Mouse (Mus musculus): ENCODE measurements at regions not wholly inside any gene's neighbourhood (a gene's known extent, or its start where the extent isn't known, plus 50 kb on each side); places are given as distances from the start of the nearest gene placed in this dataset.

DNA sequence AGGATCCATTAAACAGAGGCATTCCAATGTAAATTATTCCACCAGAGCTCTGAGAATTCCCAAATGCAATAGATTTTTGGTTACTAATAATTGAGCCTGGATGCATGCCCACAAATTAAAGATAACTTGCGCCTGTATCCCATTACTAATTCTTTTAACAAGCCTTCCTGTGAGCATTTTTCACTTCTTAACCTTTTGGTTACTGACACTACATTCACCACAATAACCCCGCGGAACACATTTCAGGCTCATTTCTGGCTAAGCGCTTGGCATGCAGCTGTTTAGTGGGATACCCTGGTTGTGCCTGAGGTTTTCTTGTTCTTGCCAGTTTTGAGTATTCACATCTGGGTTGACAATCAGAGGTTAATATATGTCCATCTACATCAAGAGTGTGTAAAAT, 429.1 kb downstream of the Adgrl2 start:
- Histone ChIP-seq H3K4me3 (ENCODE audit: low read depth, low read length) (no peak overlapping the region), H3K4me2 (ENCODE audit: low read depth, low read length) (no peak overlapping the region), H3K27ac (replicated peaks; ENCODE audit: low read depth, low read length) (no peak overlapping the region), H3K9me3 (ENCODE audit: control insufficient read depth, low read length) (no peaks in the 10 kb centered on the region), H3K9ac (ENCODE audit: low read depth, low read length) (no peak overlapping the region), H3K36me3 (ENCODE audit: control insufficient read depth, insufficient read depth, low read length) (no peaks in the 10 kb centered on the region), H3K27me3 (replicated peaks; ENCODE audit: control insufficient read depth, insufficient read depth, low read length) (no peaks in the 10 kb centered on the region), H3K4me1 (ENCODE audit: control insufficient read depth, insufficient read depth, low read length) (peaks cover 4% of the 10 kb centered on the region; the same call in 1 of the 2 replicates)
- 53% methylated on average over 4 of the region's 4 CpGs for WGBS
- DNase-seq (ENCODE audit: low spot score), result peak; percentile 68
- ATAC-seq (ENCODE audit: low read depth), result no peak

DNA sequence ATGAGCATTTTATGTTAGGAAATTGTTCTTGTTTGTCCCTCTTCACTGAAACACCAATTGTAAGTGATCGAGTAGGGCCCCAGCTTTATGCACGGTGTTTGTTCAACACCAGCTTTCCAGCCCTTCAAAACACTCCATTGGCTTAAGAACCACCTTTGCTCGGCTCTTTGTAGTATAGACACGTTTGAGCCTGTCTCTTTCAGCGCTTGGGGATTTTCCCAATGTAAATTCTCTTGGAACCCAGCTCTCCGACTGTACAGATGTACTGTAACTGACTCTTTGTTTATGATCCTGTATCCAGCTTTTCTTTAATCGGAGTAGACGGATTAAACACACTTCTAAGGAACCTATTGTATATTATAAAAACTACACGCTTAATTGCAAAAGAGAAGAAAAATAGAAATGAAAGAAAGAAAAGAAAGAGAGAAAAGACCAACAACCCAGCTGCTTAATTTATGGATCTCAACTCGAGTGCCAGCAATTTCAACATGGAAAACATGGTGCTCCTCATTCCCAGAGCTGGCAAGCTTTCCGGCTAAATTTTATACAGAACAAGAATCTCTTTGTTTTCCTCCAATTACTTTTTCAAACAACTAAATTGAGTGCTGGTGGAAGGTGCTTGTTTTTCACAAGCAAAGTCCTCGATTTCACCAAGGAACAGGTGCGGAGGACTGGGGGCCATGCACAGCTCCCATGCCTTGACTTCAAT, 430.4 kb downstream of the Adgrl2 start:
- H3K4me3 ChIP-seq (ENCODE audit: low read depth, low read length), result no peak overlapping the region

DNA sequence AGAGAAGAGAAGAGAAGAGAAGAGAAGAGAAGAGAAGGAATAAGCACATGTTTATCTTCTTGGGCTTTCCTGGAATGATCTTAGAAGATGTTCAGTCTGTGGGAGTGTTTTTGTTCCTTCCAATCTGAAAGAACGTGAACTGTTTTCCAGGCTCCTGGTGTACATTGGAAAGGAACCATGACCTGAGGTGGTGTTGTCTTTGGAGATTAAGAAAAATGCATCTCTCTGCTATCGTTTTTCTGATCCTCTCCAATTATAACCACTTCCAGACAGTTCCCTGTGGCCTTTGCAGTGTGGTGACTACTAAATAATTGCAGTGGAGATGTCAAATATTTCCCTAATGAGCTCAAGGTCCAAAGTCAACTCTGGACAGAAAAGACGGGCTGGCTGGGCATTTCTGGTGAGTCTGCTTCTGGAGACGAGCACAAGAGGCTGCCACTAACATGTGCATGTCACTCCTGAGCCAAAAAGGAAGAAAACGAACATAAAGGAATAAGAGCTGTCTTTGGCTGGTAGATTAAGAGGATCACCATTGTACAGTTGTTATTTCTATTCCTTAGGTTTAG, 431.7 kb downstream of the Adgrl2 start:
- no peaks in the 10 kb centered on the region for H3K9me3 ChIP-seq (ENCODE audit: control insufficient read depth, low read length)
- H3K36me3 ChIP-seq (ENCODE audit: control insufficient read depth, insufficient read depth, low read length), result no peaks in the 10 kb centered on the region
- H3K4me1 ChIP-seq (ENCODE audit: control insufficient read depth, insufficient read depth, low read length), result peaks cover 4% of the 10 kb centered on the region; the same call in 1 of the 2 replicates
- no peak for ATAC-seq (ENCODE audit: low read depth)
- DNase-seq (ENCODE audit: low spot score), result no peak
- H3K4me2 ChIP-seq (ENCODE audit: low read depth, low read length), result no peak overlapping the region
- H3K4me3 ChIP-seq (ENCODE audit: low read depth, low read length), result no peak overlapping the region
- H3K9ac ChIP-seq (ENCODE audit: low read depth, low read length), result no peak overlapping the region
- H3K27ac ChIP-seq (replicated peaks; ENCODE audit: low read depth, low read length), result no peak overlapping the region
- no peaks in the 10 kb centered on the region for H3K27me3 ChIP-seq (replicated peaks; ENCODE audit: control insufficient read depth, insufficient read depth, low read length)
- 53% methylated on average over 5 of the region's 5 CpGs for WGBS

More for the DNA sequence above, 430.4 kb downstream of the Adgrl2 start:
- ATAC-seq (ENCODE audit: low read depth) (no peak), DNase-seq (ENCODE audit: low spot score) (peak; percentile 61)
- Histone ChIP-seq H3K27ac (replicated peaks; ENCODE audit: low read depth, low read length) (no peak overlapping the region), H3K9ac (ENCODE audit: low read depth, low read length) (no peak overlapping the region), H3K27me3 (replicated peaks; ENCODE audit: control insufficient read depth, insufficient read depth, low read length) (no peaks in the 10 kb centered on the region), H3K4me2 (ENCODE audit: low read depth, low read length) (no peak overlapping the region), H3K9me3 (ENCODE audit: control insufficient read depth, low read length) (no peaks in the 10 kb centered on the region), H3K36me3 (ENCODE audit: control insufficient read depth, insufficient read depth, low read length) (no peaks in the 10 kb centered on the region), H3K4me1 (ENCODE audit: control insufficient read depth, insufficient read depth, low read length) (peaks cover 4% of the 10 kb centered on the region; the same call in 1 of the 2 replicates)
- WGBS, result 67% methylated on average over 13 of the region's 13 CpGs

DNA sequence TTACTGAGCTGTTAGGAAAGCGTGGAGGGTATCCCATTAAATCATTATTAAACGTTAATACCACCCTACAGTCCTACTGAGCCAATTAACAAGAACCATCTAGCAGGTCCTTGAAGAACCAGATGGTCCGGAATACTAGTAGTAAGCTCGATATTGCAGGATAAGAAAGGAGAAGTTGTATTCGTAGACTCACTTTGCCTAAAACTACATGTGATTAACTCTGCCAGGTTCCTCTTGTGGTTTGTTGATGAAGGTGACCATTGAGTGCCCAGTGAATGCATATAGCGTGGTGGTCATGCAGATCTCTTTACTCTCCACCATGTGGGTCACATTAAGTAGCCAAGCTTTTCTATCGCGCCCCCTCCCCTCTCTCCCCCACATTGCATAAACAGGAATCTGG, 435.0 kb downstream of the Adgrl2 start:
- Histone ChIP-seq H3K9me3 (ENCODE audit: control insufficient read depth, low read length) (no peaks in the 10 kb centered on the region), H3K27ac (replicated peaks; ENCODE audit: low read depth, low read length) (no peak overlapping the region), H3K4me2 (ENCODE audit: low read depth, low read length) (no peak overlapping the region), H3K9ac (ENCODE audit: low read depth, low read length) (no peak overlapping the region), H3K36me3 (ENCODE audit: control insufficient read depth, insufficient read depth, low read length) (no peaks in the 10 kb centered on the region), H3K4me3 (ENCODE audit: low read depth, low read length) (no peak overlapping the region), H3K27me3 (replicated peaks; ENCODE audit: control insufficient read depth, insufficient read depth, low read length) (no peaks in the 10 kb centered on the region), H3K4me1 (ENCODE audit: control insufficient read depth, insufficient read depth, low read length) (no peaks in the 10 kb centered on the region)
- ATAC-seq (ENCODE audit: low read depth) (no peak), DNase-seq (ENCODE audit: low spot score) (no peak)
- WGBS, result 72% methylated on average over 8 of the region's 8 CpGs

DNA sequence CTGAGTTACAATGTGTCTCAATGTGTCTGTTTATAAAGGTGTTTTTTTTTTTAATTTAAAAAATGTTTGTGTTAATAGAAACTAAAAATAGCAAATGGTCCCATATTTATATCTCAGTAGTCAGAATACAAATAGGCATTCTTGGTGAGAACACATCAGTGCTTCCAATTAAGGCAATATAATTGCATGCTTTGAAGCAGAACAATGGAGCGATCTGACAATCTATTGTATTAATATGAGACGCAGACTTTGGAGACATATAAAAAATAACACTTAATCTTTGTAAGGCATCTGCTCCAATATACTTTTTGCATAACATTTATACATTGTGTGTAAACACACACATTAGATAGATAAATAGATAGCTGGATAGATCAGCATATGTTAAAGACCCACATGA, 439.6 kb downstream of the Adgrl2 start:
- Histone ChIP-seq H3K9me3 (ENCODE audit: control insufficient read depth, low read length) (no peaks in the 10 kb centered on the region), H3K4me2 (ENCODE audit: low read depth, low read length) (no peak overlapping the region), H3K4me1 (ENCODE audit: control insufficient read depth, insufficient read depth, low read length) (no peaks in the 10 kb centered on the region), H3K9ac (ENCODE audit: low read depth, low read length) (no peak overlapping the region), H3K4me3 (ENCODE audit: low read depth, low read length) (no peak overlapping the region), H3K27me3 (replicated peaks; ENCODE audit: control insufficient read depth, insufficient read depth, low read length) (no peaks in the 10 kb centered on the region), H3K27ac (replicated peaks; ENCODE audit: low read depth, low read length) (no peak overlapping the region), H3K36me3 (ENCODE audit: control insufficient read depth, insufficient read depth, low read length) (no peaks in the 10 kb centered on the region)
- ATAC-seq (ENCODE audit: low read depth), result no peak
- no peak for DNase-seq (ENCODE audit: low spot score)
- WGBS, result 88% methylated on average over 2 of the region's 2 CpGs

DNA sequence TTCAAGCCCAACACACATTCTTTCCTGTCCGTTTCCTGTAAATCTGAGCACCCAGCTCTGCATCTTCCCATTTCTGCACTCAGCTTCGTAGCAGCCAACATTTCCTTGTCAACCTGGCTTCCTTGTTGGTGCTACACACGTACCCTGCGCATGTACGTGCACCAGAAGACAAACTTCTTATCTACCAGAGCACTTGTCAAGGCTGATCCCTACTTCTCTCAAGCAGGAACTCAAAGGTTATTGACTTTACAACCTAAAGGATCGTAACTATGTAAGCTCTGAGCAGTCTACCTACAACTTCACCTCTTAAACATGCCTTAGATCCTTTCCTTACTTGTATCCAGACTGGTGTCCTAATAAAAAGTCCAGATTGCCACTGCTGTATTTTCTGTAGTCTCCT, 445.4 kb downstream of the Adgrl2 start:
- Histone ChIP-seq H3K36me3 (ENCODE audit: control insufficient read depth, insufficient read depth, low read length) (no peaks in the 10 kb centered on the region), H3K9me3 (ENCODE audit: control insufficient read depth, low read length) (no peaks in the 10 kb centered on the region), H3K4me1 (ENCODE audit: control insufficient read depth, insufficient read depth, low read length) (no peaks in the 10 kb centered on the region), H3K9ac (ENCODE audit: low read depth, low read length) (no peak overlapping the region), H3K27ac (replicated peaks; ENCODE audit: low read depth, low read length) (no peak overlapping the region), H3K27me3 (replicated peaks; ENCODE audit: control insufficient read depth, insufficient read depth, low read length) (no peaks in the 10 kb centered on the region), H3K4me2 (ENCODE audit: low read depth, low read length) (no peak overlapping the region), H3K4me3 (ENCODE audit: low read depth, low read length) (no peak overlapping the region)
- DNase-seq (ENCODE audit: low spot score), result no peak
- 85% methylated on average over 6 of the region's 6 CpGs for WGBS
- no peak for ATAC-seq (ENCODE audit: low read depth)

DNA sequence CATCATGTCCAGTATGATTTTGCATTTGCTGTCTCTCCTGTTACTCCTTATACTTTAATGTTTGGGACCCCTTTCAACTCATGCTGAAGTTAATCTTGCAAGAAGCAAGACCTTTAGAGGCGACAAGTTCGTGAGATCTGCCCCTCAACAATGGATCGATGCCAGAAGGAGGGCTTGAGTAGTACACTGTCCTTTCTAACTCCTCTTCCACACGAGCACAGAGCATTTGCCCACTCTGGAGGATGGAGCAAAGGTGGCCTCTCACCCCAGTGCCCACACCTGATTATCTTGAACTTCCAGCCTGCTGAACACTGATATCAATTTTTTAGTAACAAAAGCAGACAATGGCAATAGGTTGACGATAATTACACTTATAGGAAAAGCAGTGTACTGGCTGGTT, 448.1 kb downstream of the Adgrl2 start:
- no peaks in the 10 kb centered on the region for H3K9me3 ChIP-seq (ENCODE audit: control insufficient read depth, low read length)
- WGBS, result 88% methylated on average over 5 of the region's 5 CpGs
- no peak overlapping the region for H3K4me2 ChIP-seq (ENCODE audit: low read depth, low read length)
- no peaks in the 10 kb centered on the region for H3K4me1 ChIP-seq (ENCODE audit: control insufficient read depth, insufficient read depth, low read length)
- ATAC-seq (ENCODE audit: low read depth) (no peak), DNase-seq (ENCODE audit: low spot score) (no peak)
- H3K9ac ChIP-seq (ENCODE audit: low read depth, low read length), result no peak overlapping the region
- no peaks in the 10 kb centered on the region for H3K27me3 ChIP-seq (replicated peaks; ENCODE audit: control insufficient read depth, insufficient read depth, low read length)
- H3K27ac ChIP-seq (replicated peaks; ENCODE audit: low read depth, low read length), result no peak overlapping the region
- no peak overlapping the region for H3K4me3 ChIP-seq (ENCODE audit: low read depth, low read length)
- no peaks in the 10 kb centered on the region for H3K36me3 ChIP-seq (ENCODE audit: control insufficient read depth, insufficient read depth, low read length)

DNA sequence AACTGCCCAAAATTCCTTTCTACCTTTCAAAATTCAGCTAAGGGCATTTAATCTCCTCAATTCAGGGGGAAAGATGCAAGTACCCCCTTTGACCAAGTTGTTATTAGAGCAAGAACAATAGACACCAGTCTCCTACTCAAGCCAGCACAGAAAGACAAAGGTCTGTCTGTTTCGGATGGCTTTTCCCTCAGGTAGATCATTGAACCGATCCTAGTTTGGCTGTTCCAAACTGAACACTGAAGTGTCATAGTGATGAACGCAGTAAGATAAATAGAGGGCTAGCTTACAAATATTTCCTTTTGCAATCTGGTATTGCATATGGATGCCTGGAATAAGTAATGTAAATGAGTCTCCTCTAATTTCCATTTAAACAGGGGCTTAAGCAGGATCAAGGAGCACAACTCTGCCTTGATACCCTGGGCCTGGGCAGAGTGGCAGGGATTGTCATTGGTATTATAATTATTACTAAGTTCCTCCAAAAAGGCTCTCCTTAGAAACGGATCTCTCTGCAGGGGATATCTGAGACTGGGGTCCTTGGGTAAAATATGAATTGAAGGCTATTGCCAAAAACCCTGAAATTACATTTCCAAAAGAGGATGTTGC, 452.6 kb downstream of the Adgrl2 start:
- no peaks in the 10 kb centered on the region for H3K36me3 ChIP-seq (ENCODE audit: control insufficient read depth, insufficient read depth, low read length)
- no peak overlapping the region for H3K27ac ChIP-seq (replicated peaks; ENCODE audit: low read depth, low read length)
- ATAC-seq (ENCODE audit: low read depth), result no peak
- DNase-seq (ENCODE audit: low spot score), result no peak
- H3K9me3 ChIP-seq (ENCODE audit: control insufficient read depth, low read length), result no peaks in the 10 kb centered on the region
- H3K4me2 ChIP-seq (ENCODE audit: low read depth, low read length), result no peak overlapping the region
- H3K4me1 ChIP-seq (ENCODE audit: control insufficient read depth, insufficient read depth, low read length), result no peaks in the 10 kb centered on the region
- H3K27me3 ChIP-seq (replicated peaks; ENCODE audit: control insufficient read depth, insufficient read depth, low read length), result no peaks in the 10 kb centered on the region
- H3K4me3 ChIP-seq (ENCODE audit: low read depth, low read length), result no peak overlapping the region
- H3K9ac ChIP-seq (ENCODE audit: low read depth, low read length), result no peak overlapping the region
- 48% methylated on average over 4 of the region's 4 CpGs for WGBS

DNA sequence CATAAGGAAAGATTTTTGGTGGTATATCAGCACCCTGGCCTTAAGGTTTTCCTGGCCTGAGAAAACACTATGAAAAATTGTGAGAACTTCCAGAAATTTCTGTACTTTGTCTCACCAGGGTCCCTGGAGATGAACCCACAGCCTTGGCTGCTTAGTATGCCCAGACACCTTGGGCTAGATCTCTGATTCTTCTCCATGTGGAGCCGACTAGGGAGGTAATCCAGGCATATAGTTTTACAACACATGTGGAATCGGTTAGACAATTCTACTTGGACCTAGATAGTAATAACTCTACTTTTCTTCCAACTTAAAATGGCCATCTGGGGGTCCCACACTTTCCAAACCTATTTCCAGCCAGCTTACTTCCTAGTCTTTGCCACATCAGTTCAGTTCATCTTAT, 460.5 kb downstream of the Adgrl2 start:
- Histone ChIP-seq H3K36me3 (ENCODE audit: control insufficient read depth, insufficient read depth, low read length) (no peaks in the 10 kb centered on the region), H3K4me3 (ENCODE audit: low read depth, low read length) (no peak overlapping the region), H3K4me1 (ENCODE audit: control insufficient read depth, insufficient read depth, low read length) (no peaks in the 10 kb centered on the region), H3K4me2 (ENCODE audit: low read depth, low read length) (no peak overlapping the region), H3K9ac (ENCODE audit: low read depth, low read length) (no peak overlapping the region), H3K27me3 (replicated peaks; ENCODE audit: control insufficient read depth, insufficient read depth, low read length) (no peaks in the 10 kb centered on the region), H3K27ac (replicated peaks; ENCODE audit: low read depth, low read length) (no peak overlapping the region), H3K9me3 (ENCODE audit: control insufficient read depth, low read length) (no peaks in the 10 kb centered on the region)
- 63% methylated on average over 2 of the region's 2 CpGs for WGBS
- ATAC-seq (ENCODE audit: low read depth) (no peak), DNase-seq (ENCODE audit: low spot score) (peak; percentile 51)

Data from embryonic facial prominence, embryonic 14.5 days (tissue).